Mouse (Mus musculus): ENCODE measurements at regions not wholly inside any gene's neighbourhood (a gene's known extent, or its start where the extent isn't known, plus 50 kb on each side); places are given as distances from the start of the nearest gene placed in this dataset.

- no peak for DNase-seq (ENCODE audit: low read depth)
These were observed 384.4 kb downstream of the Zfp536 start for GRCm38 (mm10) chr7:37388843-37389702.

GRCm38 (mm10) chr7:37389703-37390087 lies 383.7 kb downstream of the Zfp536 start:
- no peak for DNase-seq (ENCODE audit: low read depth)

GRCm38 (mm10) chr7:37390271-37390670 lies 383.2 kb downstream of the Zfp536 start:
- DNase-seq (ENCODE audit: low read depth), result no peak

- no peak for DNase-seq (ENCODE audit: low read depth)
These were observed 381.3 kb downstream of the Zfp536 start for GRCm38 (mm10) chr7:37392122-37392521.

GRCm38 (mm10) chr7:37392604-37393003 lies 380.8 kb downstream of the Zfp536 start:
- DNase-seq (ENCODE audit: low read depth), result no peak

- no peak for DNase-seq (ENCODE audit: low read depth)
These were observed 380.4 kb downstream of the Zfp536 start for GRCm38 (mm10) chr7:37393071-37393470.

- DNase-seq (ENCODE audit: low read depth), result no peak
These were observed 378.4 kb downstream of the Zfp536 start for GRCm38 (mm10) chr7:37394965-37395426.

GRCm38 (mm10) chr7:37395881-37396513 lies 377.4 kb downstream of the Zfp536 start:
- DNase-seq (ENCODE audit: low read depth), result no peak

- no peak for DNase-seq (ENCODE audit: low read depth)
These were observed 370.0 kb downstream of the Zfp536 start for GRCm38 (mm10) chr7:37403483-37403882.

- no peak for DNase-seq (ENCODE audit: low read depth)
These were observed 360.1 kb downstream of the Zfp536 start for GRCm38 (mm10) chr7:37413350-37413749.

- DNase-seq (ENCODE audit: low read depth), result no peak
These were observed 351.7 kb downstream of the Zfp536 start for GRCm38 (mm10) chr7:37421704-37422103.

All from c-Kit-positive CD71-negative TER-119-negative erythroid progenitor cells, embryonic 14.5 days (primary cell).